Mouse (Mus musculus) intestine, embryonic 14.5 days (tissue): ENCODE data around the gene Prkce. TPM values are rescaled to one million over a fixed set of nuclear protein-coding genes. Genes with fewer than 3 reads are reported as not detected.

Experiments used
- ATAC-seq: fragments of 200-750 bp; cut with Nextera tagmentation; replicated peaks from 2 replicates; pipeline ENCODE4 v1.8.0; 2017; ENCODE audit warnings: low read depth, moderate number of reproducible peaks, moderate TSS enrichment, moderate library complexity; ENCODE audit not compliant: low FRiP score, low TSS enrichment
- DNase-seq: peaks from one replicate; pipeline ENCODE4 v3.0.0-alpha.2; 2018; ENCODE audit warnings: low spot score
- H3K27ac ChIP-seq: fragments of 300-500 bp; sonication (generic); 2 replicates; pipeline ENCODE4 v1.5.1; 2014; ENCODE audit warnings: low read depth, mild to moderate bottlenecking, control low read depth
- H3K27me3 ChIP-seq: fragments of 300-500 bp; sonication (generic); replicated peaks from 2 replicates; pipeline ENCODE4 v1.6.1; 2014; ENCODE audit warnings: low read length, control low read depth; ENCODE audit not compliant: control insufficient read depth, insufficient read depth
- H3K36me3 ChIP-seq: fragments of 300-500 bp; sonication (generic); 2 replicates; pipeline ENCODE4 v1.6.1; 2014; ENCODE audit warnings: low read length, control low read depth; ENCODE audit not compliant: control insufficient read depth, insufficient read depth
- H3K4me1 ChIP-seq: fragments of 300-500 bp; sonication (generic); replicated peaks from 2 replicates; pipeline ENCODE4 v1.6.1; 2014; ENCODE audit warnings: low read length, control low read depth, mixed read lengths; ENCODE audit not compliant: control insufficient read depth, insufficient read depth
- H3K4me2 ChIP-seq: fragments of 300-500 bp; sonication (generic); 2 replicates; pipeline ENCODE4 v1.6.1; 2014; ENCODE audit warnings: low read length
- H3K4me3 ChIP-seq: fragments of 300-500 bp; sonication (generic); 2 replicates; pipeline ENCODE4 v1.5.1; 2014; ENCODE audit warnings: low read depth, low read length, control low read depth, mixed read lengths
- H3K9ac ChIP-seq: fragments of 300-500 bp; sonication (generic); 2 replicates; pipeline ENCODE4 v1.6.1; 2014; ENCODE audit warnings: mild to moderate bottlenecking, low read length
- H3K9me3 ChIP-seq: fragments of 300-500 bp; sonication (generic); 2 replicates; pipeline ENCODE4 v1.6.1; 2016; ENCODE audit warnings: low read length, control low read depth; ENCODE audit not compliant: control insufficient read depth
- WGBS: fragments of 180-500 bp; shearing (Covaris S2); extraction: QIAGEN DNeasy Blood & Tissue Kit; methylation state at CpG from one replicate; pipeline ENCODE4 v1.1.7; 2014; 5-methylcytosine and 5-hydroxymethylcytosine counted together
- polyA plus RNA-seq: library from polyadenylated mRNA; unstranded; fragments of >200 nt; fragmentation: Nextera tagmentation; extraction: Ambion mirVana; gene quantifications from 2 replicates; pipeline ENCODE4 v1.2.1, GENCODE M21; 2014

Prkce gene
- polyA plus RNA-seq, 1 experiment from 2014 or later = 7.5 TPM

DNA sequence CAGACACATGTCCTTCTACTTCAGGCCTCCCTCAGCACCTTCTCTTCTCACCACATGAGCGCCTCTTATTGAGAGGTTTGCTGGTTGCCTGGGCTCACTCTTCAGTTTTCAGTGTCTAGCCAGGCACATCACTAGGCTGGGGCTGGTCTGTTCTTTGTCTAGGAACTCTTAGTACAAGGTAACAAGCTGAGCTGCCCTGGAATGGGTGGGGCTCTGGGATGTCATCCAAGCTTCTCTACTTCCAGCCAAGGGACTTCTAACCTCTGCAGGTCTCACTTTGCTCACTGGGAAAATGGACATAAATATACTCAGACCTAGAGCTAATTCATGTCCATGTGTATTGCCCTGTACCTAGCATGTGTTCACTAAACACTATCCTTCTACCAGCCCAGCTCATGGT is 230.6 kb downstream of the Prkce start:
- H3K27me3 ChIP-seq = no peaks in the 10 kb centered on the region
- no peaks in the 10 kb centered on the region for H3K9me3 ChIP-seq
- no peaks in the 10 kb centered on the region for H3K4me1 ChIP-seq
- H3K36me3 ChIP-seq = no peaks in the 10 kb centered on the region
- no peak overlapping the region for H3K4me3 ChIP-seq
- ATAC-seq (no peak), DNase-seq (no peak)
- no peak overlapping the region for H3K9ac ChIP-seq
- H3K4me2 ChIP-seq = no peak overlapping the region
- no peak overlapping the region for H3K27ac ChIP-seq
- WGBS = 86% methylated on average over 1 of the region's 1 CpGs

DNA sequence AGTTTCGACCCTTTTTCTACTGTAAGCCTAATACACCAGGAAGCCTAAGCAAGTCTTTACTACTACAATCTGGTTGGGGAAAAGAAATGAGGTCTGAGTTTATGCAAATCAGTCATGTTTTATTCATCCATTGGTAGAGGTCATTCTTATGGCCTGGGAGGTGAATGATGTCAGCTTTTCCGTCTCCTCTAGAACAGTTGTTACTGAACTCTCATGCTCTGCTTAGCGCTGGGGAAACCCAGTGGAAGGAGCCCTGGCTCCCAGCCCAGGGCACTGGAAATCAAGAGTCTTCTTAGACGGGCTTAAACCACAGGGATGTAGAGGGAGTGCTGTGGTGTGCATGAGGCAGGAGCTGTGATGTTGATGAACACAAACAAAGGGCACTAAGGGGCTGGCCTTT is 232.4 kb downstream of the Prkce start:
- no peak for DNase-seq

DNA sequence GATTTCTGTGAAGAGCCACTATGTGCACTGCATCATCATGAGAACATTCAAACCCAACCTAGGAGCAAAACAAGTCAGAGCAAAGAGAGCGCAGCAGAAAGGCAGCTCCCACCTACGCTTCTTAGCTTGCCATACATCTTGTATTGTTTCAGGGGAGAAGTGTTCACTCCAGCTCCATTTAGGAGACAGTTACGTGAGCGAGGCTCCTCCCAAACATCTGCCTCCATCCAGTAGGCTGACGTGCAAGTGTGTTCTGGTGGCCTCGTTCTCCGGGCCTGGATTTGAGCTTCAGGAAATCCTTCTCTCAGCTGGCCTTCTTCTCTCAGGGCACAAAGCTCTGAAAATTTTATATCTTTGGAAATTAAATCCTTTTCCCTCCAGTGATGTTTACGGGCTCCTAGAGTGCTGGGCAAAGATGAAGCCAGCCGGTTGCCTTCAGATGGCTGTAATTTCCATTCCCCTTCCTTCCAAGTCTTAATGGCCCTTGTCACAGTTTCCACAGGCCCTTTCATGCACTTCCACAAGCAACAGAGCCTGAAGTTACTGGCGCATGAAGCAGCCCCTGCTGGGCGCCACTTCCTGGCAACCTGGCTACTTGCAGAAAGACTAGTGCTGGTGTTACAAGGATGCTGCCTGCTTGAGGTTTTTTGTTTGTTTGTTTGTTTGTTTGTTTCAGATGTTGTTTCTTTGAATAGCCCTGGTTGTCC is 237.4 kb downstream of the Prkce start:
- no peak overlapping the region for H3K4me2 ChIP-seq
- DNase-seq = no peak
- H3K27ac ChIP-seq = no peak overlapping the region

More for the DNA sequence above, 232.4 kb downstream of the Prkce start:
- H3K4me2 ChIP-seq = no peak overlapping the region
- H3K27ac ChIP-seq = no peak overlapping the region
- no peaks in the 10 kb centered on the region for H3K9me3 ChIP-seq
- H3K4me1 ChIP-seq = 0 out of 2 replicates have a peak, but pooled peaks cover 6% of the 10 kb centered on the region
- ATAC-seq = no peak
- H3K4me3 ChIP-seq = no peak overlapping the region
- no peaks in the 10 kb centered on the region for H3K27me3 ChIP-seq
- whole genome bisulfite sequencing = 75% methylated on average over 4 of the region's 4 CpGs
- no peaks in the 10 kb centered on the region for H3K36me3 ChIP-seq
- H3K9ac ChIP-seq = no peak overlapping the region

DNA sequence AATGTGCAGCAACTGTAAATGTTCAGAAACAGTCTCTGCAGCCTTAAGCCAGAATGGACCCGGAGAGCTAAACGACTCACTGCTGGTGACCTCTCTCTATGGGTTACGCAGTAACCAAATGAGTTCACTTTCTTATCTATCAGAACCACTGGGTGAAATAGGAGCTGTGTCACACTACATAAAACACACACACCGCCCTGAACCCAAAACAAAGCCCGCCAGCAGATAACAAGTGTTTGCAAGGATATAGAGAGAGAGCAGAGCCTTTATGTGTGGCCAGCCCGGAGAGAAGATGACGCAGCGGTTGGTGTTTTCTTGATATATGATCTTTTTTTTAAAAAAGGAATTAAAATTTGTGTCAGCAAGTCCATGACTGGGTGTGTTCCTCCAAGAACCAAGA is 238.1 kb downstream of the Prkce start:
- H3K9ac ChIP-seq = no peak overlapping the region
- no peaks in the 10 kb centered on the region for H3K36me3 ChIP-seq
- ATAC-seq = no peak
- H3K27ac ChIP-seq = no peak overlapping the region
- H3K4me1 ChIP-seq = 0 out of 2 replicates have a peak, but pooled peaks cover 6% of the 10 kb centered on the region
- WGBS = 63% methylated on average over 8 of the region's 8 CpGs
- H3K9me3 ChIP-seq = no peaks in the 10 kb centered on the region
- no peak overlapping the region for H3K4me2 ChIP-seq
- H3K27me3 ChIP-seq = no peaks in the 10 kb centered on the region
- no peak overlapping the region for H3K4me3 ChIP-seq
- DNase-seq = no peak

More for the DNA sequence above, 237.4 kb downstream of the Prkce start:
- no peak overlapping the region for H3K9ac ChIP-seq
- H3K4me3 ChIP-seq = no peak overlapping the region
- no peaks in the 10 kb centered on the region for H3K9me3 ChIP-seq
- WGBS = 77% methylated on average over 11 of the region's 11 CpGs
- H3K36me3 ChIP-seq = no peaks in the 10 kb centered on the region
- no peaks in the 10 kb centered on the region for H3K27me3 ChIP-seq
- H3K4me1 ChIP-seq = 0 out of 2 replicates have a peak, but pooled peaks cover 6% of the 10 kb centered on the region
- ATAC-seq = no peak

DNA sequence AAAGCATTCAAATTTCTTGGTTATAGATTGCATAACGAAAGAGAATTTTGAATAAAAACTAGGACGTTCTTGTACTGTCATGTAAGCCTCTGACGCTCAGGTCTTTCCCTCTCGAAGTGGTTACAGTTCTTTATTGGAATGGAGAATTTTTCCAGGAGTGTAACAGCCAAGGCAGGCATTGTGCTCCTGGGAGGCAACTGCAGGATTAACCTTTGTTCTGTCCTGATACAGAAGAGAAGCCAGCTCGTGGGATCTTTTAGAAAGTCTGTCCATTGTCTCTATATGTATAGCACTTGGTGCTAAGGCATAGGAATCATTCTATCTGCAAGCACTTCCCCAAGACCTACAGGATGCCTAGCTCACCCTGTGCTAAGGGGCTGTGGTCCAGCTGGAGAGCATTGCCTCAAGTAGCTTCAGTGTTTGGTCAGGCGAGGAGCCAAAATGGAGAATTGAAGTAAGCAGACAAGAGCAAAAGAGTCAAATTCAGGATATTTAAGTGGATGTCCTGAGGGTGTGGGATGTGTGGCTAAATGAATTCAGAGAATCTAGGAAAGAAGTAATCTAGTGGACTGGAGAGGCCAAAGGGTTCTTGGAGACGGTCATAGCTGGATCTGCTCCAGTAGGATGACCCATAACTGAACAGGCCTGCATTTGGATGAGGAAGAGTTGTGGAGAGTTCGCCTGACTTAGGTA is 240.5 kb downstream of the Prkce start:
- Histone ChIP-seq H3K9ac (no peak overlapping the region), H3K4me1 (peaks cover 15% of the 10 kb centered on the region; the same call in 1 of the 2 replicates), H3K4me3 (no peak overlapping the region), H3K36me3 (no peaks in the 10 kb centered on the region), H3K9me3 (no peaks in the 10 kb centered on the region), H3K4me2 (no peak overlapping the region), H3K27me3 (no peaks in the 10 kb centered on the region), H3K27ac (no peak overlapping the region)
- no peak for DNase-seq
- WGBS = 83% methylated on average over 8 of the region's 8 CpGs
- ATAC-seq = no peak

DNA sequence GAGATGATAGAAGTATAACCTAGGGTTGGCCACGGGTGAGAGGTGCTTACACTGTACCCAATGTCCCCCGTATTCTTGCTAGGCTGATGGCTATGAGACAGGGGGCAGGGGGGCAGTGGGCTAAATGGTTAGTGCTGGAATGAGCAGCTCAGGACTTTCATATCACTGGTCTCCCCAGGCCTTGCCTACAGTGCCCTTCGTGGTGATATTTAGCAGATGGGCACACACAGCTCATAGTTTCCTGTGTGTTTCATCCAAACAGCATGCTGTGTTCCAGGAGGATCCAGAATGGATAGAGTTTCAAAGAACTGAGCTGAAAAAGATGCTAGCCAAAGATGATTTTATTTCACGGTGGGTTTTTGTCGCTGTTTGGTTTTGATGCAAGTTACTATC is 241.0 kb downstream of the Prkce start:
- WGBS = 86% methylated on average over 5 of the region's 5 CpGs
- Histone ChIP-seq H3K27me3 (no peaks in the 10 kb centered on the region), H3K4me3 (no peak overlapping the region), H3K4me1 (peaks cover 15% of the 10 kb centered on the region; the same call in 1 of the 2 replicates), H3K27ac (no peak overlapping the region), H3K9ac (no peak overlapping the region), H3K9me3 (no peaks in the 10 kb centered on the region), H3K36me3 (no peaks in the 10 kb centered on the region), H3K4me2 (no peak overlapping the region)
- ATAC-seq (no peak), DNase-seq (no peak)

DNA sequence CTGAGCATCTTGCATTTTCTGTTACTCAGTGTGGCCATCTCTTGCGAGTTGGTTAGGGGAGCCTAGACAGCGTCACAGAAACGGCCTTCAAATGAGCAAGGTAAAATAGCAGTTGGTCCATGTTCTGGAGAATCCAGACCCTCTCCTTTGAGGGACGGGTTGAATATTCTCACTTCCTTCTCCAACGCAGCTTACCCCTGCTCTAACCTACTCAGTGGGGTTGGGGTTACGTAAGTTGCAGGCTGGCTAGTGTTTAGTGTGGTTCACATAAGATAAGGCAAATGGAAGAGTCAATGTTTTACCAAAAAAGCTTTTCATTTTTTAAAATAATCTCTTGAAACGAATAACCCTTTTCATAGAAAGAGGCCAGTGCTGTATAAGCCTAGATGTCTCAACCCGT is 241.9 kb downstream of the Prkce start:
- H3K4me1 ChIP-seq = peaks cover 13% of the 10 kb centered on the region; the same call in 1 of the 2 replicates
- H3K4me2 ChIP-seq = no peak overlapping the region
- no peak overlapping the region for H3K4me3 ChIP-seq
- 89% methylated on average over 8 of the region's 8 CpGs for WGBS
- ATAC-seq (no peak), DNase-seq (no peak)
- no peaks in the 10 kb centered on the region for H3K9me3 ChIP-seq
- no peak overlapping the region for H3K9ac ChIP-seq
- no peaks in the 10 kb centered on the region for H3K36me3 ChIP-seq
- no peak overlapping the region for H3K27ac ChIP-seq
- H3K27me3 ChIP-seq = no peaks in the 10 kb centered on the region

DNA sequence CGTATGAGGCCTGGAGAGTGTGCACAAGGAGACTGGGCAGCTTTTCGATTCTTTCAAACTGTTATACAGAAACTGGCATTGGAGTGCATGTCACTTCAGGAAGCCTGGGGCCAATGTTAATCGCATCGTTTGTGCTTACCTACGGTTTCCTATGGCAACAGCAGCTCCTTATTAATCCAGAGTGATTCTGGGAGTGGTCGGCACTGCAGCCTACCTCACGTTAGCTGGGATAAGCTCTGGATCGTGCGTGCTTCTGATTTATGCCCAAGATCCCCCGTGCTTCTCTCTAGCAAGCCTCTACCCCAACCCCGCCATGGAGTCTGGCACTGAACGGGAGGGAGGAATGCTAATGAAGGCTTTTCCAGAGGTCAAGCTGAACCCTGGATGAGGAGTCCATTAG is 242.9 kb downstream of the Prkce start:
- H3K9me3 ChIP-seq = no peaks in the 10 kb centered on the region
- WGBS = 73% methylated on average over 12 of the region's 12 CpGs
- no peak for DNase-seq
- H3K4me1 ChIP-seq = peaks cover 9% of the 10 kb centered on the region; the same call in 1 of the 2 replicates
- H3K9ac ChIP-seq = no peak overlapping the region
- H3K4me2 ChIP-seq = no peak overlapping the region
- H3K36me3 ChIP-seq = no peaks in the 10 kb centered on the region
- H3K27ac ChIP-seq = no peak overlapping the region
- no peak overlapping the region for H3K4me3 ChIP-seq
- H3K27me3 ChIP-seq = no peaks in the 10 kb centered on the region
- ATAC-seq = no peak
